Mouse (Mus musculus): ENCODE data around the gene Gm6676. TPM values are rescaled to one million over a fixed set of nuclear protein-coding genes. Genes with fewer than 3 reads are reported as not detected.
A peak's percentile ranks its signal among the peaks of the same experiment; 100 is the strongest.
"Not testable (repeated sequence)": the region's sequence is repeated elsewhere in the genome, so short reads cannot be mapped to it uniquely, and the experiment has no call there.

The Gm6676 gene
- total RNA-seq (2017) = not detected in 2 replicates

- not testable (repeated sequence) for ATAC-seq (replicated peaks; ENCODE audit: low read depth, poor library complexity, severe bottlenecking)
Observed at GRCm38 (mm10) chr14:7125312-7125711, at the start of gene Gm6676. Gene Gm6676, minus strand, starts transcription at chr14:7125412.

GRCm38 (mm10) chr14:7174483-7174971, 49.3 kb upstream of the Gm6676 start, which contains the start of gene Gm3512:
Gene Gm3512, minus strand, starts transcription at chr14:7174533.
- ATAC-seq (replicated peaks; ENCODE audit: low read depth, poor library complexity, severe bottlenecking) = not testable (repeated sequence)

- 0 out of 2 replicates have a peak, but pooled peaks have one; percentile 15 for ATAC-seq (replicated peaks; ENCODE audit: low read depth, poor library complexity, severe bottlenecking)
Observed at GRCm38 (mm10) chr14:7105124-7105802, 19.9 kb downstream of the Gm6676 start.

- ATAC-seq (replicated peaks; ENCODE audit: low read depth, poor library complexity, severe bottlenecking) = not testable (repeated sequence)
Observed at GRCm38 (mm10) chr14:7100521-7100920, 24.7 kb downstream of the Gm6676 start, which contains the start of gene Gm3696. Gene Gm3696, minus strand, starts transcription at chr14:7100621.

Other genes with a start within 250 kb of the Gm6676 start
- not detected in 2 replicates for gene Gm3667, start 235.4 kb downstream of the Gm6676 start, total RNA-seq (2017)
- not detected in 2 replicates for gene Gm6356, start 151.6 kb downstream of the Gm6676 start, total RNA-seq (2017)
- gene Gm10406, start 98.0 kb downstream of the Gm6676 start, total RNA-seq (2017) = not detected in 2 replicates
- not detected in 2 replicates for gene Gm3685, start 80.4 kb downstream of the Gm6676 start, total RNA-seq (2017)
- 0.78 TPM in 1 of 2 replicates, not detected in the other for gene Gm3696, start 24.8 kb downstream of the Gm6676 start, total RNA-seq (2017)
- gene Gm3512, start 49.1 kb upstream of the Gm6676 start, total RNA-seq (2017) = 0.82 and 0.87 TPM in 2 replicates
- gene Gm16434, start 69.1 kb upstream of the Gm6676 start, total RNA-seq (2017) = not detected in 2 replicates
- not detected in 2 replicates for gene Gm3727, start 139.3 kb upstream of the Gm6676 start, total RNA-seq (2017)
- 0.29 and 0.37 TPM in 2 replicates for gene Gm3739, start 189.6 kb upstream of the Gm6676 start, total RNA-seq (2017)
- not detected in 2 replicates for gene Gm5797, start 207.0 kb upstream of the Gm6676 start, total RNA-seq (2017)
- gene Gm8374, start 239.7 kb upstream of the Gm6676 start, total RNA-seq (2017) = not detected in 2 replicates